Mouse (Mus musculus): ENCODE data around the gene Abcc8. TPM values are rescaled to one million over a fixed set of nuclear protein-coding genes. Genes with fewer than 3 reads are reported as not detected.

The Abcc8 gene
- polyA plus RNA-seq, 1 experiment from 2014 or later: not detected

- WGBS (ENCODE audit: missing documents): 37% methylated on average over 7 of the region's 7 CpGs
- H3K27ac ChIP-seq: no peak overlapping the region
- no peak overlapping the region for H3K4me3 ChIP-seq (ENCODE audit: inconsistent target)
- no peaks in the 10 kb centered on the region for H3K79me2 ChIP-seq (ENCODE audit: inconsistent target)
- H3K36me3 ChIP-seq (ENCODE audit: inconsistent target): no peaks in the 10 kb centered on the region
Measured at GRCm38 (mm10) chr7:46133858-46134257, 46.0 kb downstream of the Abcc8 start.

- Histone ChIP-seq H3K79me2 (ENCODE audit: inconsistent target) (no peaks in the 10 kb centered on the region), H3K27ac (no peak overlapping the region), H3K36me3 (ENCODE audit: inconsistent target) (no peaks in the 10 kb centered on the region), H3K4me3 (ENCODE audit: inconsistent target) (no peak overlapping the region)
- 92% methylated on average over 12 of the region's 12 CpGs for WGBS (ENCODE audit: missing documents)
Measured at GRCm38 (mm10) chr7:46132229-46132628, 47.6 kb downstream of the Abcc8 start.

DNA sequence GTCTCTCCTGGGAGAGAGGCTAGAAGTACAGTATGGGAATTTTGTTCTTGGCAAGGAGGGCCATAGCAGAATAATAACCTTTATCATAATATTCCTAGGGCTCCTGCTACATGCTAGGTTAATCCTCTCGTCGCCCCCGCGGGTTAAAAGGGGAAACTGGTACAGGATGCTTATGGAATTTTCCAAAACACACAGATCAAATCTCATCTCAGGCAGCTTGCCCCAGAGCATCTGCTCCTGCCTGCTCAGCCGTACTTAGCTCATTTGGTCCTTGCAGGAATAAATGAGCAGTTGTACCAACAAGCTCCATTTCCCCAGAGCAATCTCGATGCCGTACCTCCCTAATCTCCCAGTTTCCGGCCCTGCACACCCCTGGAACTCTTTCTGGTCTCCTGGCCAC is 48.0 kb downstream of the Abcc8 start:
- Histone ChIP-seq H3K36me3 (ENCODE audit: inconsistent target) (no peaks in the 10 kb centered on the region), H3K4me3 (ENCODE audit: inconsistent target) (no peak overlapping the region)
- 82% methylated on average over 8 of the region's 8 CpGs for WGBS (ENCODE audit: missing documents)

DNA sequence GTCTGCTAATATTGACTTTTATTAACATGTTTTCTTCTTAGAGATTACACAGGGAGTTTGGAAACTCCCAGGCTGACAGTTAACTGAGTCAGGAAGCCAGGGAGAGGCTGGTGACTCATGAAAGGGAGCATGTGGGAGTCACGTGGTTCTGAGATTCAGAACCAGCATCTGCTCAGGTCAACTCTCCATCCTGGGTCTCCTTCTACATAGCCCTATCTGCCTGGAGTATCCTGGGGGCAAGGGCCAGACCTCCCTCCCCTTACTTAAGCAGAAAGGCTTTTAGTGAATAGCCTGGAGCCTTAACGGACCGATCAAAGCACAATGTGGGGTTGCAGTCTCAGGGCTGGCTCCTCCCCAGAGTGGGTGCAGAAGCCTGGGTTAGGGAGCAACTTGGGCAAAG is 48.6 kb downstream of the Abcc8 start:
- Histone ChIP-seq H3K79me2 (ENCODE audit: inconsistent target) (no peaks in the 10 kb centered on the region), H3K36me3 (ENCODE audit: inconsistent target) (no peaks in the 10 kb centered on the region), H3K27ac (no peak overlapping the region), H3K4me3 (ENCODE audit: inconsistent target) (no peak overlapping the region)
- 43% methylated on average over 3 of the region's 3 CpGs for WGBS (ENCODE audit: missing documents)

More for the DNA sequence above, 48.0 kb downstream of the Abcc8 start:
- no peak overlapping the region for H3K27ac ChIP-seq
- no peaks in the 10 kb centered on the region for H3K79me2 ChIP-seq (ENCODE audit: inconsistent target)

GRCm38 (mm10) chr7:46130723-46131122 is 49.1 kb downstream of the Abcc8 start:
- H3K36me3 ChIP-seq (ENCODE audit: inconsistent target): no peaks in the 10 kb centered on the region
- H3K79me2 ChIP-seq (ENCODE audit: inconsistent target): no peaks in the 10 kb centered on the region
- 30% methylated on average over 7 of the region's 7 CpGs for WGBS (ENCODE audit: missing documents)
- H3K4me3 ChIP-seq (ENCODE audit: inconsistent target): no peak overlapping the region
- H3K27ac ChIP-seq: no peak overlapping the region

GRCm38 (mm10) chr7:46129463-46130179 is 50.2 kb downstream of the Abcc8 start:
- whole genome bisulfite sequencing (ENCODE audit: missing documents): 91% methylated on average over 7 of the region's 7 CpGs

GRCm38 (mm10) chr7:46128196-46128595 is 51.6 kb downstream of the Abcc8 start:
- WGBS (ENCODE audit: missing documents): 76% methylated on average over 7 of the region's 7 CpGs
- H3K4me3 ChIP-seq (ENCODE audit: inconsistent target): no peak overlapping the region
- H3K36me3 ChIP-seq (ENCODE audit: inconsistent target): no peaks in the 10 kb centered on the region
- no peaks in the 10 kb centered on the region for H3K79me2 ChIP-seq (ENCODE audit: inconsistent target)
- no peak overlapping the region for H3K27ac ChIP-seq

More at GRCm38 (mm10) chr7:46129463-46130179, 50.2 kb downstream of the Abcc8 start:
- Histone ChIP-seq H3K36me3 (ENCODE audit: inconsistent target) (no peaks in the 10 kb centered on the region), H3K4me3 (ENCODE audit: inconsistent target) (no peak overlapping the region), H3K79me2 (ENCODE audit: inconsistent target) (no peaks in the 10 kb centered on the region), H3K27ac (no peak overlapping the region)

- H3K79me2 ChIP-seq (ENCODE audit: inconsistent target): no peaks in the 10 kb centered on the region
- no peak overlapping the region for H3K4me3 ChIP-seq (ENCODE audit: inconsistent target)
- no peak overlapping the region for H3K27ac ChIP-seq
- no peaks in the 10 kb centered on the region for H3K36me3 ChIP-seq (ENCODE audit: inconsistent target)
- 96% methylated on average over 11 of the region's 11 CpGs for WGBS (ENCODE audit: missing documents)
Measured at GRCm38 (mm10) chr7:46125340-46125739, 54.5 kb downstream of the Abcc8 start.

DNA sequence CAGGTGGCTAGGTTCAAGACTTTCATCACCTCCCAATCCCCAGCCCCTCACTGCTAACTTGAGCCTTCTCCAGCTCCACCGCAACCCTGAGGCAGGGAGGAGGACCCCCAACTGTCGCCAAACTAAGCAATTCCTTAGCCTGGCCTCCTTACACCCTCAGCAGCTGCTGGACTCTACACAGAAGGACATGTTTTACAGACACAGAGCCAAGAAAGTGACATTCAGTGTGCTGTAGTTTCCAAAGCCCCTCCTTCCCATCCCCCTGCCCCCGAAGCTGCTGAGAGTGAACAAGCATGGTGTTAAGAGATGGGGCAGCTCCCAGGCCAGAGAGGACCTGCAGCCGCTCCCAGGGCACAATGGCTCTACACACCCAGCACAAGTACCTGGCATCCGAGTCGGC is 55.4 kb downstream of the Abcc8 start:
- Histone ChIP-seq H3K27ac (no peak overlapping the region), H3K79me2 (ENCODE audit: inconsistent target) (no peaks in the 10 kb centered on the region), H3K36me3 (ENCODE audit: inconsistent target) (no peaks in the 10 kb centered on the region), H3K4me3 (ENCODE audit: inconsistent target) (no peak overlapping the region)
- 95% methylated on average over 6 of the region's 6 CpGs for WGBS (ENCODE audit: missing documents)

DNA sequence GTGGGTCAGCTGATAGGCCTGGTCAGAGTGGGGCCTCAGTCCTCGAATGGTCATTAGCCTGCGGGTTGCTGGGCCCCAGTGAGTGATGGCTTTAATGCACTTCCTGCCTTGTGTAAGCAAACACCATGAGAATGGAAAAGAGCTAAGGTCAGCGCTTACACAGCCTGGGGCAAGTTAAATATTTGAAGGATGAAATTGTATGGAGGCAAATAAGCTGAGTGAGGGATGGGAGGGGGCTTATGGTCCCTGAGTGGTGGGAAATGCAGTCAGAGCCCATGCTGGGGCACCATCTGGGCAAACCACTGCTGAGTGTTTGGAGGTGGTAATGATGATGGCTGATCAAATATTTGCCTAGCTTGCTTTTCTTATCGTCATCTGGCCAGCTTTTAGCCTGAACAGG is 56.9 kb downstream of the Abcc8 start:
- no peaks in the 10 kb centered on the region for H3K79me2 ChIP-seq (ENCODE audit: inconsistent target)
- no peak overlapping the region for H3K4me3 ChIP-seq (ENCODE audit: inconsistent target)
- H3K27ac ChIP-seq: no peak overlapping the region
- 52% methylated on average over 4 of the region's 4 CpGs for WGBS (ENCODE audit: missing documents)
- no peaks in the 10 kb centered on the region for H3K36me3 ChIP-seq (ENCODE audit: inconsistent target)

- Histone ChIP-seq H3K4me3 (ENCODE audit: inconsistent target) (no peak overlapping the region), H3K27ac (no peak overlapping the region), H3K79me2 (ENCODE audit: inconsistent target) (no peaks in the 10 kb centered on the region), H3K36me3 (ENCODE audit: inconsistent target) (no peaks in the 10 kb centered on the region)
- WGBS (ENCODE audit: missing documents): 96% methylated on average over 16 of the region's 16 CpGs
Measured at GRCm38 (mm10) chr7:46117035-46117434, 62.8 kb downstream of the Abcc8 start.

- H3K4me3 ChIP-seq (ENCODE audit: inconsistent target): no peak overlapping the region
- WGBS (ENCODE audit: missing documents): 58% methylated on average over 10 of the region's 10 CpGs
- H3K27ac ChIP-seq: no peak overlapping the region
- H3K79me2 ChIP-seq (ENCODE audit: inconsistent target): no peaks in the 10 kb centered on the region
- H3K36me3 ChIP-seq (ENCODE audit: inconsistent target): no peaks in the 10 kb centered on the region
Measured at GRCm38 (mm10) chr7:46116118-46116581, 63.7 kb downstream of the Abcc8 start.

- no peak overlapping the region for H3K4me3 ChIP-seq (ENCODE audit: inconsistent target)
- H3K36me3 ChIP-seq (ENCODE audit: inconsistent target): no peaks in the 10 kb centered on the region
- WGBS (ENCODE audit: missing documents): 86% methylated on average over 3 of the region's 3 CpGs
- no peak overlapping the region for H3K27ac ChIP-seq
- H3K79me2 ChIP-seq (ENCODE audit: inconsistent target): no peaks in the 10 kb centered on the region
Measured at GRCm38 (mm10) chr7:46113435-46113834, 66.4 kb downstream of the Abcc8 start.

GRCm38 (mm10) chr7:46111938-46112337 is 67.9 kb downstream of the Abcc8 start:
- WGBS (ENCODE audit: missing documents): 81% methylated on average over 6 of the region's 6 CpGs
- Histone ChIP-seq H3K27ac (no peak overlapping the region), H3K4me3 (ENCODE audit: inconsistent target) (no peak overlapping the region), H3K36me3 (ENCODE audit: inconsistent target) (no peaks in the 10 kb centered on the region), H3K79me2 (ENCODE audit: inconsistent target) (no peaks in the 10 kb centered on the region)

DNA sequence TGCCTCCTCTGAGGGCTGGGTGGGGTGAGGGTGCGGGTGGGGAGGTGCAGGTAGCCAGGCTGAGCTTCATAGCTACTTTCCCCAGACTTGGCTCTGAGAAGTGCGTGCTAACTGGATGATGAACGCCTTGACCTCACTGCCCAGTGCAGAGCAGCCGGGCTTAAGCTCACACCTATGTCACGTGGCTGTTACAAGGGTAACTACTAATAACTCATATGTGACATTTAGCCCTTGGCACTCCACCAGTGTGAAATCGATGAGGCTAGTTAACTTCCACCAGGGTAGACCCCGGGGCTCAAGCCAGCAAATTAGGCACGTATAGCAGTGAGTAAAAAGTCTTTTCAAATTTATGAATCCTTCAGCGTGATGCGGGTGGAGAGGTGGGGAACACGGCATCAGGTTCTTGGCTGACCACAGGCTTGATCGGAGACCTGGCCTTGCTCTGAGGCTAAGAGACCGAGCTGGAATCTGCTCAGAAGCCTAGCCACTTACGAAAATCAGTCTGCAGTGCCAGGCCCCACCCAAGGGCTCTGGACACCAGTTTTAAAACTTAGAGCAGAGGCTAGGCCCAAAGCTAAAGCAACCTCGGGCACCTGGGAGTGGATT is 68.5 kb downstream of the Abcc8 start:
- no peaks in the 10 kb centered on the region for H3K79me2 ChIP-seq (ENCODE audit: inconsistent target)
- 93% methylated on average over 15 of the region's 15 CpGs for WGBS (ENCODE audit: missing documents)
- H3K36me3 ChIP-seq (ENCODE audit: inconsistent target): no peaks in the 10 kb centered on the region
- no peak overlapping the region for H3K27ac ChIP-seq
- no peak overlapping the region for H3K4me3 ChIP-seq (ENCODE audit: inconsistent target)

All from macrophage (primary cell).